Mouse (Mus musculus) layer of hippocampus, adult 11-12 months (tissue): Measurements from ENCODE around the gene Ttll11.

Experiments
- DNase-seq: peaks from one replicate; pipeline ENCODE4 v3.0.0; 2022; ENCODE audit warnings: low spot score

Ttll11 gene

DNA sequence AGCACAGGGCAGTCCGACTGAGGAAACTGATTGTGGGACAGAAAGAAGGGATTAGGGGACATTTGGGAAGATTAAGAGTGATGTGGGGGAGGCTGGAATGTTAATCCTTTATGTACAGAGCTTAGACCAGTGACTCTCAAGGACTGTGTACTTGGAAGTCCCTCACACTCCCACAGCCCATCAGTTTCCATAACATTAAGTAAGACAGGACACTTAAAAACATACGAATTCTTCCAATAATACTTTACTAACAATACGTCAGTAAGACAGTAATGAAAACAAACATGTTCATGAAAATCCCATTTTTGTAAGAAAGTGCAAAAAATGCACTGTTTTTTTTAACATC, 127.6 kb downstream of the Ttll11 start:
- DNase-seq, result no peak

DNA sequence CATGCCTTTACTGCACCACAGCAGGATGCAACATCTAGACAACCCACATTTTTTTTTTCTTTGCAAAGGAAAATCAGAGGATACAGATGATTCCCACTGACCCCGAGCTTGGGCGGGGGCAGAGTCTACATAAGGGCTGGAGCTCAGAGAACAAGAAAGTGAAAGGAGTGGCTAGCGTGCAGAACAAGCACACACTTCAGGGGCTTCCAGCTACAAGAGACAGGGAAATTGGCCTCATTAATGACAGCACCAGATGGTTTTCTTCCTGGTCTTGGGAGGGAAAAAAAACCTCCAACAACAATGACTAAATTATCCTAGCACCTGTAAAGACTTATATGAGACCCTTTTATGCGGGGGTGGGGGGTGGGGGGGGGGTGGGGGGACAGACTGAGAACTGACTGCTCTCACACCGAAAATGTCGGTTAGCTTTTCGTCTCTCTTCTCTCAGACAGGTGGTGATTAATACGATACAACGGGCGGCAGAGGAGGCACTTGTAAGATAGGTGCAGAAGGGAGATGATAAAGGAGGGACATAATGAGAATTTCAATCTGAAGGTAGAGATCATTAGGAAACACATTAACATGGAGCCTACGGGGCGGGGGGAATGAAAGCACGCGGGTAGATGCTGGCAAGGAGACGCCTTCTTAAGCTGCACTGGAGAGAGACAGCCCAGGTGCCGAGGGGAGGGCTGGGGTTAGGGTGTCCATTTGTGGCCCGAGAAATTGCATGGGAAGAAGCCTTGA, 128.1 kb downstream of the Ttll11 start:
- DNase-seq, result no peak

- no peak for DNase-seq
Observed at GRCm38 (mm10) chr2:35849632-35850230, 130.0 kb downstream of the Ttll11 start.

- DNase-seq, result peak; percentile 57
Observed at GRCm38 (mm10) chr2:35845611-35846504, 133.9 kb downstream of the Ttll11 start.

DNA sequence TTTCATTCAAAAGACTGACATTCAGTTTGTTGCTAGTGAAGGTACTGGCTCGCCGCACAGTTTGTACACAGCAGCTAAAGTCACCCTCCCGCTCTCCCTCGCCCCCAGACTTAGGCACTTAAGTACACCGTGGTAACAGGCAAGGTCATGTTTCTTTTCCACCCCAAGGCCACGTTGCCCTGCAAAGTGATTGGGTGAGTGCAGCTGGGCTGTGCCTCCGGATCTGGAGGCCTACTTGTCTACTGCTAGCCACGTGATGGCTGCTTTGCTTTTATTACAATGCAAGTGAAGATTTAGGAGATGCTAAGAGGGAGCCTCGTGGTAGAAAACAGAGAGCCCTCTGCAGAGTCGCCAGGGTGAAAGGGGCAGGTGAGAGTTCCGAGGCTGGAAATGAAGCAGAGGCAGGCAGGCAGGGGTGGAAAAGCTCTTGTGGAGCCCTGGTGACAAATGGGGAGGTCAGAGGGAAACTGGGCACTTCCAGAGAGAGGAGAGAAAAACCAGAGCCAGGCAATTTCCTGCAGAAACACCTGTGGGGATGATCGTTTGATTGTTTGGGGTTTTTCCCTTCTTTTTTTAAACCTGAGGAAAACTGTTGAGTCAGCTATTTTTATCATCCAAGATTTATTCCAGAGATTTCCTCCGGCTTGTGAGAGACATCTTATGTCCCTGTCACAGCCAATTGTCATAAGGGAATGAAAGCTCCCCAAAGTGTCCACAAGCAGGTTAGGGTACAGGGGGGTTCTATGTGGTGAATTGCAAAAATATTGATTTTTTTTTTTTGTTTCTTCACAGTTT, 135.6 kb downstream of the Ttll11 start:
- no peak for DNase-seq

- DNase-seq, result peak; percentile 36
Observed at GRCm38 (mm10) chr2:35842780-35843474, 136.8 kb downstream of the Ttll11 start.

DNA sequence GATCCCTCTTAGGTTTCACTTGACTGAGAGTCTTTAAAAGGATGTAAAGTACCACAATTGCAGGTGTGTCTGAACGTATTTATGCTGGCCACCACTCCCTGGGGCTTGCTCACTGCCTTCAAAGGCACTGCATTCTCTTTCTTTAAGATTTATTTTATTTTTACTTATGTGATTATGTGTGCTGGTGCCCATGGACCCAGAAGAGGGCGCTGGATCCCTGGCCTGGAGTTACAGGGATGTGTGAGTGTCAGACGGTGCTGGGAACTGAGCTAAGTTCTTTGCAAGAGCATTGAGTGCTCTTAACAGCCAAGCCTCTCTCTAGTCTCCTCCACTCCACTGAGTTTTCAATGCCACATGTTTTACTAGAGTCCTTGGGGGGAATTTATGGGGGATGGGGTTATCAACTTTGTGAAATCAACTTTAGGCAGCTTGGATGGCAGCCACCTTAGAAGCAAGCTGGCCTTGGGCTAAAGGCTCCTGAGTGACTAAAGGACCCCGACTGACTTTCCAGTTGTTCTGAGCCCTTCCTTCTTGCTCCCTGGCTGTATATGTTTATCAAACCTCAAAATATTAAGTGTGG, 137.8 kb downstream of the Ttll11 start:
- DNase-seq, result no peak

- DNase-seq, result no peak
Observed at GRCm38 (mm10) chr2:35840956-35841816, 138.5 kb downstream of the Ttll11 start.

- no peak for DNase-seq
Observed at GRCm38 (mm10) chr2:35838751-35839479, 140.8 kb downstream of the Ttll11 start.

DNA sequence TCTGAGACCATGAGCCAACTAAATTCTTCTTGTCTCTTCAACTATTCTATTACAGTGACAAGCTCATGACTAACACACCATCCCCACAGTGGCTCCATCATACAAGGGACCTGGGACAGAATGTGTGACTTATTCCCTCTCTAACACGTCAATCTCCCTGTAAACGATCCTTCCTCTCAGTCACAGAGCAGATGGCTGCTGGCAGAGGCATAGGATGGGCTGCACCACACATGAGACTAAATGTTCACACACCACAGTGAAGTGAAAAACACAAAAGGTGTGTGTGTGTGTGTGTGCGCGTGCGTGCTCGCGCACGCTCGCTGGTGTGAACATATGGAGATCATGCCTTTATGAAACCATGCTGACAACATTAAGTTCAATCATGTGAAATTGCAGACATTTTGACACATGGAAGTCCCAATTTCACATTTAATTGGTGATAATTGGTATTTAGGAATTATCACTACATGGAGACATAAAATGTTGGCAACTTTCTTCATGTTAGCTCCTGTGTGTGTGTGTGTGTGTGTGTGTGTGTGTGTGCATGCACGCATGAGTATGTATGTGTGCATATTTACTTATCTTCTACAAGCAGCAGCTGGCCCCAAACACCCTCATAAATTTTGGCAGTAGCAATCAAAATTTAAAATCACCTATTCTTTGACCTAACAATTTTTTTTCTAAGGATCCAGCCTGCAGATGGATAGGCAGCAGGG, 145.4 kb downstream of the Ttll11 start:
- DNase-seq, result no peak

DNA sequence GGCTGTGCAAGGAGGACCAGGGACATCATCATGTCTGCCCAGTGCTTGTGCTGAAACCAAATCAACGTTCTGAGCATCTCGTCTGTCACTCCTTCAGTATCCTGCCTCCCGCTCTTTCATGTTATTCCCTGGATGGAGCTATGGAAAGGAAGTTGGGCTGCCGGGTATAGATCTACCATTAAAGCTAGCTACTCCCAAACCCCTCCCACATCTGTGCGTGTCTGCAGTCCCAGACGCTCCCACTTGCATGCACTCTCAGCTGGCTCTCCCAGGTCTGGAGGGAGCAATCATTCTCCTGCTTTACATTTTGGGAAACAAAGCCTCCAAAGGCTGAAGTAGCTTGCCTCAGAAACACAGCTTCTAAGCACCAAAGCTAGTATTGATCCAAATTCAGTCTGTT, 146.2 kb downstream of the Ttll11 start:
- no peak for DNase-seq

DNA sequence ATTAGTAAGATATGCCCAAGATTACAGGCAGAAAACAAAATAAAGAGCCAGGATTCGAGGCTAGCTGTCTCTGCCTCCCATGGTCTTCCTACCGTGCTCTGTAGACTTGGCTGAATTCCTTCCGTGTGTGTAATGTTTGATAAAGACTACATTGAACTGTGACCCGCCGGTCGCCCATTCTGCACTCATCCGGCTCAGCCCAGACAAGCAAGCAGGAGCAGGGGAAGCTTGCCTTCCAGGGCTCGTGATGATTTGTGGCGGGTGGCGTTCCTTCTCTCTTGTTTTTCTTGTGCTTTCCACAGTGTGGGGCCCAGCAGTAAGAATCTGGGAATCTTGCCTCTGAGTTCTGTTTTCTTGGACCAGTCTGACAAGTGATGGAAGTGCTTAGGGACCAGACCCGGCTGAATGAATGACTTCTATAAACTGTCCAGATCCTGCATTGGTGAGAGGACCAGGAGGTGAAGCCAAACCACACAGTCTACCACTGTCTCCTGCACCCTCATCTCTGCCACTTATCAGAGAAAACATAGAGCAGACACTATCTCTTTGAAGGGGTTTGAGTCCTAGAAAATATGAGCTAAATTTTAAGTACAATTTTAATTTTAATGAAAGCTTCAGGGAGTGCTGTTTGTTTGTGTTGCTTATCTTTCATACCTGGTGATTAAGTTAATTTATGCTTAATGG, 146.8 kb downstream of the Ttll11 start:
- no peak for DNase-seq

- no peak for DNase-seq
Observed at GRCm38 (mm10) chr2:35831904-35832581, 147.7 kb downstream of the Ttll11 start.

GRCm38 (mm10) chr2:35830966-35831903, 148.5 kb downstream of the Ttll11 start:
- DNase-seq, result no peak

- DNase-seq, result no peak
Observed at GRCm38 (mm10) chr2:35829136-35829535, 150.6 kb downstream of the Ttll11 start.

- DNase-seq, result no peak
Observed at GRCm38 (mm10) chr2:35827886-35828285, 151.8 kb downstream of the Ttll11 start.
